Mouse (Mus musculus) embryonic facial prominence, embryonic 10.5 days (tissue): Measurements from ENCODE around the gene Phc2. TPM values are rescaled to one million over a fixed set of nuclear protein-coding genes. Genes with fewer than 3 reads are reported as not detected.

Experiments
- DNase-seq: peaks from one replicate; pipeline ENCODE4 v3.0.0-alpha.2; 2017; ENCODE audit warnings: low spot score
- H3K27ac ChIP-seq: fragments of 300-500 bp; sonication (generic); replicated peaks from 2 replicates; pipeline ENCODE4 v1.5.1; 2016; ENCODE audit warnings: mild to moderate bottlenecking
- H3K27me3 ChIP-seq: fragments of 300-500 bp; sonication (generic); replicated peaks from 2 replicates; pipeline ENCODE4 v1.6.1; 2016; ENCODE audit warnings: low read depth, mild to moderate bottlenecking; ENCODE audit not compliant: poor library complexity, severe bottlenecking
- H3K36me3 ChIP-seq: fragments of 300-500 bp; sonication (generic); replicated peaks from 2 replicates; pipeline ENCODE4 v1.6.1; 2016; ENCODE audit warnings: mild to moderate bottlenecking, moderate library complexity
- H3K4me1 ChIP-seq: fragments of 300-500 bp; sonication (generic); 2 replicates; pipeline ENCODE4 v1.6.1; 2016
- H3K4me3 ChIP-seq: fragments of 300-500 bp; sonication (generic); 2 replicates; pipeline ENCODE4 v1.5.1; 2016; ENCODE audit warnings: mild to moderate bottlenecking, moderate library complexity
- H3K9me3 ChIP-seq: fragments of 300-500 bp; sonication (generic); 2 replicates; pipeline ENCODE4 v1.6.1; 2016; ENCODE audit warnings: mild to moderate bottlenecking
- WGBS: fragments of 180-500 bp; shearing (Covaris S2); methylation state at CpG from one replicate; pipeline ENCODE4 v1.1.7; 2016; 5-methylcytosine and 5-hydroxymethylcytosine counted together
- polyA plus RNA-seq: library from polyadenylated mRNA; unstranded; fragments of >200 nt; fragmentation: Nextera tagmentation; extraction: Ambion mirVana; gene quantifications from 2 replicates; pipeline ENCODE4 v1.2.1, GENCODE M21; 2016

The Phc2 gene
- polyA plus RNA-seq, 1 experiment from 2014 or later: 69.5 TPM

GRCm38 (mm10) chr4:128742379-128742970 lies 88.0 kb downstream of the Phc2 start:
- whole genome bisulfite sequencing: 59% methylated on average over 10 of the region's 10 CpGs
- Histone ChIP-seq H3K27ac (0 out of 2 replicates have a peak overlapping the region, but pooled peaks have one; percentile 27), H3K4me3 (no peak overlapping the region), H3K4me1 (peaks cover 37% of the 10 kb centered on the region), H3K27me3 (no peaks in the 10 kb centered on the region), H3K9me3 (no peaks in the 10 kb centered on the region), H3K36me3 (peaks cover 78% of the 10 kb centered on the region)
- no peak for DNase-seq

GRCm38 (mm10) chr4:128743031-128743626 lies 88.6 kb downstream of the Phc2 start:
- no peak for DNase-seq
- Histone ChIP-seq H3K4me3 (no peak overlapping the region), H3K27ac (0 out of 2 replicates have a peak overlapping the region, but pooled peaks have one; percentile 14), H3K9me3 (no peaks in the 10 kb centered on the region), H3K36me3 (peaks cover 80% of the 10 kb centered on the region), H3K27me3 (no peaks in the 10 kb centered on the region), H3K4me1 (peaks cover 30% of the 10 kb centered on the region)
- 58% methylated on average over 12 of the region's 12 CpGs for WGBS

- no peak overlapping the region for H3K27ac ChIP-seq
- H3K9me3 ChIP-seq: no peaks in the 10 kb centered on the region
- no peak overlapping the region for H3K4me3 ChIP-seq
- no peak for DNase-seq
- peaks cover 84% of the 10 kb centered on the region for H3K36me3 ChIP-seq
- 92% methylated on average over 8 of the region's 8 CpGs for WGBS
- peaks cover 26% of the 10 kb centered on the region for H3K4me1 ChIP-seq
- no peaks in the 10 kb centered on the region for H3K27me3 ChIP-seq
These were observed 90.7 kb downstream of the Phc2 start for GRCm38 (mm10) chr4:128745160-128745559.

DNA sequence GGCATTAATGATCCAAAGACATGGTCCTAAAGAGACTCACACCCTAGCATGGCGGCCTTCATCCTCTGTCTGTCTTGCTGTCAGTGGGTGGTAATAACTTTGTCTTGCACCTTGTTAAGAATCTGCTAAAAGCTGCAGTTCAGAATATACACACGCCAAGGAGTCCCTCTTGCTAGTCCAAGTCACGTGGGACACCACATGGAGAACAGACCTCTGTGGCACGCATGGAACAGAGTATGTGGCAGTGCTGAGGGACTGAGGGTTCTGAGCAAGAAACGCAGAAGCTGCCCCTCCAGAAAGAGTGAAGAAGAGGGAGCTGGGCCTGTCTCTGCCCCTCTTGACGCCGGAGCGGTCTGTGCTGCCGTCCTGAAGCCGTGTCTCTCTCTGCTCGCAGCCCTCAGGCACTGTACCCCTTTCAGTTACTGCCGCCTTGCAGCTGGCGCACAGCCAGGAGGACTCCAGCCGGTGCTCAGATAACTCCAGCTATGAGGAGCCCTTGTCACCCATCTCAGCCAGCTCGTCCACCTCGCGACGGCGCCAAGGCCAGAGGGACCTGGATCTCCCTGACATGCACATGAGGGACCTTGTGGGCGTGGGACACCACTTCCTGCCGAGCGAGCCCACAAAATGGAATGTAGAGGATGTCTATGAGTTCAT lies 93.2 kb downstream of the Phc2 start:
- no peak for DNase-seq
- WGBS: 93% methylated on average over 22 of the region's 22 CpGs
- no peak overlapping the region for H3K4me3 ChIP-seq
- H3K4me1 ChIP-seq: peaks cover 6% of the 10 kb centered on the region
- H3K27me3 ChIP-seq: no peaks in the 10 kb centered on the region
- H3K9me3 ChIP-seq: no peaks in the 10 kb centered on the region
- peaks cover 100% of the 10 kb centered on the region for H3K36me3 ChIP-seq
- H3K27ac ChIP-seq: no peak overlapping the region

- Histone ChIP-seq H3K9me3 (no peaks in the 10 kb centered on the region), H3K27ac (no peak overlapping the region), H3K4me1 (peaks cover under 1% of the 10 kb centered on the region; the same call in 1 of the 2 replicates), H3K4me3 (no peak overlapping the region), H3K27me3 (no peaks in the 10 kb centered on the region), H3K36me3 (peaks cover 100% of the 10 kb centered on the region)
- no peak for DNase-seq
- 92% methylated on average over 7 of the region's 7 CpGs for WGBS
These were observed 93.8 kb downstream of the Phc2 start for GRCm38 (mm10) chr4:128748309-128748708.

DNA sequence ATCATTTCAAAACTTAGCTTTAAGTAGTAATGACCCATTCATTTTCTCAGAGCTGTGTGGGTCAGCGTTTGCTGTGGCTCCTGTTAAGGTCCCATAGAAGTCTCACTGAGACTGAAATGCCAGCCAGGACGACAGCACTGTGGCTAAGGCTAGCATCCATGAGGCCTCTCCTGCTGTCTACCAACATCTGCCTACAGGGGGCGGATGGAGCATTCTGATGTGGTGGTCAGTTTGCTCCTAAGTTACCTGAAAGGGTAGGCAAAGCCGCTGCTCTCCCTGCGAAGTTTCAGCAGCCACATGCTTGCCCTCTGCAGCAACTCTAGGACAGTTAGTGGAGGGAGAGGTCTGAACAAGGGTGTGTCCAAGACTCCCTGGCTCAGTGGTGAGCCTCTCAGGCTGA lies 96.5 kb downstream of the Phc2 start:
- DNase-seq: no peak
- Histone ChIP-seq H3K4me1 (peaks cover 8% of the 10 kb centered on the region), H3K27ac (no peak overlapping the region), H3K36me3 (peaks cover 97% of the 10 kb centered on the region), H3K9me3 (no peaks in the 10 kb centered on the region), H3K27me3 (no peaks in the 10 kb centered on the region), H3K4me3 (no peak overlapping the region)
- 63% methylated on average over 5 of the region's 5 CpGs for WGBS

DNA sequence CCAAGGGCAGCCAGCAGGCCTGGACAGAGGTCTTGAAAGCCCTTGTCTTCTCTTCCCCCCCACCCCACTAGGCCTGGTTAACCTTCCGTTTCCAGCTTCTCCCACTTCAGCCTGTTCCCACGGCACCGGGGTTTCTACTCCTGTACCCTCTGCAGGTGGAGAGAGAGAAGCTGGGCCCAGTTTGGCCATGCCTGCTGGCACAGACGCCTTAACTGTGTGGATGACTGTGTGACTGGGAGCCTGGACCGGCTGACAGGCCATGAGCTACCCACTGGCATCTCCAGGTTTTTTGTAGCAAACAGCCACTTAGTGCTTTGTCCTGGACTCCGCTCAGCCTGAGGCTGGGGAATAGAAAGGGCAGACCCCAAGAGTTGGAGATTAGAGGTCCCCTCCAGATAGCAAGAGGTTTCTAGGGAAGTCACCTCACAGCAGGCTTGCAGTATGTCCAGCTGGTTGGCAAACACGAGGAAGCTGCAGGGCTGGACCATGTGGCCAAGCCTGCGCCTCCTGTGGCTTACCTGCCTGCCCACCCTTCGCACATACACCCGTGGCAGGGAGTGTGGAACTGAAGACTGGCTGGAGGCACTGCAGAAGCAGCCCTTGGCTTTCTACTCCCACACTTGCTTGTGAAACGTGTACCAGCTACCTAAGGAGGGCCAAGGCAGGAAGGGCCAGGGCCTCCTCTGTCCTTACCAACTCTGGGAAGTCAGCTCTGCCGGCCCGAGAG lies 97.7 kb downstream of the Phc2 start:
- Histone ChIP-seq H3K4me1 (peaks cover 11% of the 10 kb centered on the region), H3K27ac (no peak overlapping the region), H3K27me3 (no peaks in the 10 kb centered on the region), H3K4me3 (no peak overlapping the region), H3K9me3 (no peaks in the 10 kb centered on the region), H3K36me3 (peaks cover 87% of the 10 kb centered on the region)
- 92% methylated on average over 13 of the region's 13 CpGs for WGBS
- DNase-seq: no peak

- Histone ChIP-seq H3K9me3 (no peaks in the 10 kb centered on the region), H3K27ac (no peak overlapping the region; the same call in 1 of the 2 replicates), H3K4me1 (peaks cover 11% of the 10 kb centered on the region), H3K4me3 (no peak overlapping the region), H3K27me3 (no peaks in the 10 kb centered on the region), H3K36me3 (peaks cover 73% of the 10 kb centered on the region)
- DNase-seq: no peak
- WGBS: 92% methylated on average over 7 of the region's 7 CpGs
These were observed 99.1 kb downstream of the Phc2 start for GRCm38 (mm10) chr4:128753571-128753970.

DNA sequence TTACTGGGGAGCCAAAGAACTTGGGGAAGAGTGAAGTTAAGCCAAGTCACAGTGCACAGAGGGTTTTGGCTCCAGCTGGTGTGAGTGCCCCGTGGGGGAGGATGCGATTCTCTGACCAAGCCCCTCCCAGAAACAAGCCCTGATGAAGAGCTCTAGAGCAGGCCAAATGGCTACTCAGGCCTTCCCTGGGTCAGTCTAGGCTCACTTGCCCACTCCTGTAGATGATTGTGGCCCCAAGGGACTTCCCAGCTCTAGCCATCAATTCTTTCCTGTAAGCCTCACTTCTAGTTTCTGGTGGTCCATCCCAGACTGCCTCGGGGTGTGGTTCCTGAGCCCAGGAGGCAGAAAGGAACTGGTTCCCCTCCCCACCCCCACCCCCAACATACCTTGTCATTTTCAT lies 100.6 kb downstream of the Phc2 start, which contains the start of gene A3galt2:
Gene A3galt2, plus strand, starts transcription at position 301 of the 400 bp plus-strand sequence.
- Histone ChIP-seq H3K4me3 (no peak within 1 kb of the TSS), H3K9me3 (no peaks in the 10 kb centered on the region), H3K27me3 (no peaks in the 10 kb centered on the region), H3K4me1 (peaks cover 22% of the 10 kb centered on the region), H3K27ac (peak within 1 kb of the TSS; percentile 59), H3K36me3 (peaks cover 58% of the 10 kb centered on the region)
- no peak for DNase-seq
- 71% methylated on average over 3 of the region's 3 CpGs for WGBS

DNA sequence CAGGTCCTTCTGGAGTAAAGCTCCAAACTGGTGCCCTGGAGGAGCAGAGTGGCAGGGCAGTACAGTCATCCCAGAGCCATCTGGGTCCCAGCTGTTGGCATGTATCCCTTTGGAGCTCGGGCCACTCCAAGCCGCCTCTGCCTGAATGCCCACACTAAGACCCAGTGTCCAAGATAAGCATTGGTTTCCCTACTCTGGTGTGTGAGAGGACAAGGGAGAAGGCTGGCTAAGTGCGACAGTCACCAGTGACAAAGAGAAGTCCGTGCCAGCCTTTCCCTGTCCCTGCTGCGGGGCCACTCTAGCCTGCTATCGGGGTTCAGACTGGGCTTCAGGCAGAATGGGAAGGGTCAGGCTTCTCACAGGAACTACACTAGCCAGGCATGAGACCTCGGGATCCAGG lies 101.4 kb downstream of the Phc2 start:
- Histone ChIP-seq H3K27ac (peak overlapping the region; percentile 59), H3K4me1 (peaks cover 22% of the 10 kb centered on the region), H3K36me3 (peaks cover 50% of the 10 kb centered on the region), H3K27me3 (no peaks in the 10 kb centered on the region), H3K4me3 (no peak overlapping the region), H3K9me3 (no peaks in the 10 kb centered on the region)
- DNase-seq: no peak
- 84% methylated on average over 7 of the region's 7 CpGs for WGBS

DNA sequence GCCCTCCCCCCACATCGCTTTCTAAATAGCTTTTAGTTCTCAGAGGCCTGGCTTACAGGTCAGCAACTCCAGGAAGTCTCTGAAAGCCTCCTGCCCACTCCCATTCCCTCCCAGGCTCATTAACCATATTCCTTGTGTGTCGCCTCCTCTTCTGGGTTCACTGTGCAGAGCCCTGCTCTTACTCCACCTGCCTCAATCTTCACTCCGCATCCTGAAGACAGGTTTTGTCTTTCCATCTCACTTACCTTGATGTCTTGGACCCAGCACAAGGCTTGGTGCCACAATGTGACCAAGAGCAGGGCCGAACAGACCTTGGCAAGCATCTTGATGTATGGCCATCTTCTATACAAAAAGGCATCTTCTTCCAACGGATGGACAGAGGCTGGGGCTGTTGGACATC lies 104.7 kb downstream of the Phc2 start:
- no peak overlapping the region for H3K4me3 ChIP-seq
- peaks cover 17% of the 10 kb centered on the region for H3K36me3 ChIP-seq
- H3K27ac ChIP-seq: no peak overlapping the region
- H3K4me1 ChIP-seq: peaks cover 22% of the 10 kb centered on the region
- no peaks in the 10 kb centered on the region for H3K27me3 ChIP-seq
- peaks cover 11% of the 10 kb centered on the region for H3K9me3 ChIP-seq
- WGBS: 83% methylated on average over 5 of the region's 5 CpGs
- DNase-seq: no peak

- Histone ChIP-seq H3K27me3 (no peaks in the 10 kb centered on the region), H3K9me3 (peaks cover 11% of the 10 kb centered on the region), H3K4me1 (peaks cover 20% of the 10 kb centered on the region), H3K36me3 (peaks cover 11% of the 10 kb centered on the region), H3K4me3 (no peak overlapping the region), H3K27ac (no peak overlapping the region)
- WGBS: 93% methylated on average over 6 of the region's 6 CpGs
- DNase-seq: no peak
These were observed 105.5 kb downstream of the Phc2 start for GRCm38 (mm10) chr4:128760029-128760428.
